Mouse (Mus musculus) hindbrain, embryonic 11.5 days (tissue): Measurements from ENCODE around the gene Nufip2. TPM values are rescaled to one million over a fixed set of nuclear protein-coding genes. Genes with fewer than 3 reads are reported as not detected.

Experiments
- ATAC-seq: fragments of 200-750 bp; cut with Nextera tagmentation; 2 replicates; pipeline ENCODE4 v1.8.0; 2017; ENCODE audit warnings: mild to moderate bottlenecking, moderate TSS enrichment, moderate library complexity; ENCODE audit not compliant: low FRiP score
- DNase-seq: peaks from one replicate; pipeline ENCODE4 v3.0.0-alpha.2; 2015; ENCODE audit warnings: low spot score
- H3K27ac ChIP-seq: fragments of 300-500 bp; sonication (generic); 2 replicates; pipeline ENCODE4 v1.5.1; 2014; ENCODE audit warnings: mild to moderate bottlenecking, low read depth, low read length
- H3K27me3 ChIP-seq: fragments of 300-500 bp; sonication (generic); 2 replicates; pipeline ENCODE4 v1.6.1; 2014; ENCODE audit warnings: mild to moderate bottlenecking, low read length, moderate library complexity, mixed read lengths; ENCODE audit not compliant: control insufficient read depth, insufficient read depth
- H3K36me3 ChIP-seq: fragments of 300-500 bp; sonication (generic); 2 replicates; pipeline ENCODE4 v1.6.1; 2014; ENCODE audit warnings: mild to moderate bottlenecking, low read length, moderate library complexity, mixed read lengths; ENCODE audit not compliant: control insufficient read depth, insufficient read depth
- H3K4me1 ChIP-seq: fragments of 300-500 bp; sonication (generic); replicated peaks from 2 replicates; pipeline ENCODE4 v1.6.1; 2014; ENCODE audit warnings: low read length, mixed read lengths; ENCODE audit not compliant: control insufficient read depth, insufficient read depth
- H3K4me2 ChIP-seq: fragments of 300-500 bp; sonication (generic); replicated peaks from 2 replicates; pipeline ENCODE4 v1.6.1; 2014; ENCODE audit warnings: mild to moderate bottlenecking, low read depth, low read length
- H3K4me3 ChIP-seq: fragments of 300-500 bp; sonication (generic); 2 replicates; pipeline ENCODE4 v1.5.1; 2014; ENCODE audit warnings: low read depth, low read length
- H3K9ac ChIP-seq: fragments of 300-500 bp; sonication (generic); 2 replicates; pipeline ENCODE4 v1.6.1; 2014; ENCODE audit warnings: low read depth, low read length
- H3K9me3 ChIP-seq: fragments of 300-500 bp; sonication (generic); 2 replicates; pipeline ENCODE4 v1.6.1; 2016; ENCODE audit warnings: low read length; ENCODE audit not compliant: control insufficient read depth
- WGBS: fragments of 180-500 bp; shearing (Covaris S2); extraction: QIAGEN DNeasy Blood & Tissue Kit; methylation state at CpG from one replicate; pipeline ENCODE4 v1.1.7; 2014; 5-methylcytosine and 5-hydroxymethylcytosine counted together
- polyA plus RNA-seq: library from polyadenylated mRNA; unstranded; fragments of >200 nt; fragmentation: Nextera tagmentation; extraction: Ambion mirVana; gene quantifications from 2 replicates; pipeline ENCODE4 v1.2.1, GENCODE M21; 2014

The Nufip2 gene
- polyA plus RNA-seq, 1 experiment from 2014 or later, result 15.3 TPM

DNA sequence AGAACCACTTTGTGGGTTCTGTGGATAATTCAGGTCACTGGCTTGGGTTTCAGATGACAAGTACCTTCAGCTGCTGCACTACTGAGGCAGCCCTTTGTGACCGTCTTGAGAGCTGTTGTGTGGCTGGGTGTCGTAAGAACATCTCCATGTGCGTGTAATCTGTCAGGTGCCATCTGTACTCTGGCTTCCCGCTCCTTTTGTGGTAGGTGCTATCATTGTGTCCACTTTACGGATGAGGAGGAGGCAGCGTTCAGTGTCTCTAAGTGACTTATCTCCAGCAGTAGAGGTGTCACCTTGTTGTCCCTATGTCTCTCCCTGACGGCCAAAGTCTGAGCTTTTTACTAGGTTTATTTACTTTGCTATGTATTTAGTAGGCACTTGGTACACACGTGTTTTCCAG, 84.4 kb downstream of the Nufip2 start:
- Histone ChIP-seq H3K4me2 (no peak overlapping the region), H3K9ac (no peak overlapping the region), H3K36me3 (no peaks in the 10 kb centered on the region), H3K9me3 (no peaks in the 10 kb centered on the region), H3K27ac (no peak overlapping the region), H3K4me1 (peaks cover 10% of the 10 kb centered on the region), H3K4me3 (no peak overlapping the region), H3K27me3 (no peaks in the 10 kb centered on the region)
- ATAC-seq (no peak), DNase-seq (no peak)
- WGBS, result 80% methylated on average over 8 of the region's 8 CpGs

GRCm38 (mm10) chr11:77771879-77772713, 86.1 kb downstream of the Nufip2 start:
- 53% methylated on average over 8 of the region's 8 CpGs for WGBS
- no peak overlapping the region for H3K27ac ChIP-seq
- no peaks in the 10 kb centered on the region for H3K9me3 ChIP-seq
- H3K4me1 ChIP-seq, result 0 out of 2 replicates have a peak, but pooled peaks cover 2% of the 10 kb centered on the region
- no peaks in the 10 kb centered on the region for H3K27me3 ChIP-seq
- DNase-seq, result no peak
- H3K4me3 ChIP-seq, result no peak overlapping the region
- H3K36me3 ChIP-seq, result no peaks in the 10 kb centered on the region
- H3K4me2 ChIP-seq, result no peak overlapping the region
- no peak overlapping the region for H3K9ac ChIP-seq
- ATAC-seq, result no peak

DNA sequence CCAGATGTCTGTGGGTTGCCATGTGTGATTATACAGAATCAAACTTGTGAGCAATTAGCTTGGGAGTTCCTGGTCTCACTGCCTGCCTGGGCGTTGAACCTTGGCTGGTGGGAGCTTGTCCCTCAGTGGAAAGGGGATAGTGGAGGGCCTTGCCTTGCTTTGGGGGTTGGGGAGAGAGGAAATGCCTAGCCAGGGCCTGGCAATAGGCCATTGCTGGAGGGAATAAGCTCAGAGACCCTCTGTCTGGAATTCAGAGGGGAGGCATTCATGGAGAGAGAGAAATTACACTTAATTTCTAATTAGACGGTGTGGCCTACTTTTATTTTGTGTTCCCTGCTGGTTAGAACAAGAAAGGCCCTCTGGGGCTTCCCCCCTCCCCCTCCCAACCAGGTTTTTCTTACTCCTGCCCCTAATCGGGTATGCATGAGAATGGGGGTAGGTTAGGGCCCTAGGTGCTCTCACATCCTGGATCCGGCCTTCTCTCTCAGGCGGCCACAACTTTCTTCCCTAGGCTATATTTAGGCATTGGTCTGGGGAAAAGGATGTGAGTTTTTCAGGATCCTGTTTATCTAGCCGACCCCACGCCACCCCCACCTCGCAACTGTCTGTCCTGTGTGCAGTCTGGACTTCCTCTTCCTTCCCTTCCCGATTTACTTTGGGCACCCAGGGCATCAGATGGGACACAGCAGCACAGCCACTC, 89.9 kb downstream of the Nufip2 start:
- Histone ChIP-seq H3K4me2 (no peak overlapping the region), H3K9me3 (no peaks in the 10 kb centered on the region), H3K36me3 (no peaks in the 10 kb centered on the region), H3K9ac (no peak overlapping the region), H3K4me1 (0 out of 2 replicates have a peak, but pooled peaks cover 2% of the 10 kb centered on the region), H3K4me3 (no peak overlapping the region), H3K27me3 (no peaks in the 10 kb centered on the region), H3K27ac (no peak overlapping the region)
- ATAC-seq, result no peak
- no peak for DNase-seq
- WGBS, result 67% methylated on average over 9 of the region's 9 CpGs

DNA sequence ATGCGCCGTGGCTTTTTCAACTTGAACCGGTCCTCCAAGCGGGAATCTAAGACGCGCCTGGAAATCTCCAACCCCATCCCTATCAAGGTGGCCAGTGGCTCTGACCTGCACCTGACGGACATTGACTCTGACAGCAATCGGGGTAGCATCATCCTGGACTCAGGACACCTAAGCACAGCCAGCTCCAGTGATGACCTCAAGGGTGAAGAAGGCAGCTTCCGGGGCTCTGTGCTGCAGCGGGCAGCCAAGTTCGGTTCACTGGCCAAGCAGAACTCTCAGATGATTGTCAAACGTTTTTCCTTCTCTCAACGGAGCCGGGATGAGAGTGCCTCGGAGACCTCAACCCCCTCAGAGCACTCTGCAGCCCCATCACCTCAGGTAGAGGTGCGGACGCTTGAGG, 91.5 kb downstream of the Nufip2 start:
- DNase-seq (no peak), ATAC-seq (no peak)
- Histone ChIP-seq H3K4me1 (no peaks in the 10 kb centered on the region), H3K9me3 (no peaks in the 10 kb centered on the region), H3K9ac (no peak overlapping the region), H3K27me3 (no peaks in the 10 kb centered on the region), H3K36me3 (no peaks in the 10 kb centered on the region), H3K4me2 (no peak overlapping the region), H3K27ac (no peak overlapping the region), H3K4me3 (no peak overlapping the region)
- 92% methylated on average over 17 of the region's 17 CpGs for WGBS

DNA sequence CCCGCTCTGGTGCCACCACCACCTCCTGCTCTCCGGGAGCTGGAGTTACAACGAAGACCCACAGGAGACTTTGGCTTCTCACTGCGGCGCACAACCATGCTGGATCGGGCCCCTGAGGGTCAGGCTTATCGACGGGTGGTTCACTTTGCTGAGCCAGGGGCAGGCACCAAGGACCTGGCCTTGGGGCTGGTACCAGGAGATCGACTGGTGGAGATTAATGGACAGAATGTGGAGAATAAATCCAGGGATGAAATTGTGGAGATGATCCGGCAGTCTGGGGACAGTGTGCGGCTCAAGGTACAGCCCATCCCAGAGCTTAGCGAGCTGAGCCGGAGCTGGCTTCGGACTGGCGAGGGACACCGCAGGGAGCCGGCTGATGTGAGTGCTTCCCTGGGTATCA, 92.0 kb downstream of the Nufip2 start:
- no peaks in the 10 kb centered on the region for H3K4me1 ChIP-seq
- H3K4me2 ChIP-seq, result no peak overlapping the region
- no peak for ATAC-seq
- DNase-seq, result no peak
- no peak overlapping the region for H3K27ac ChIP-seq
- 89% methylated on average over 17 of the region's 17 CpGs for WGBS
- H3K9me3 ChIP-seq, result no peaks in the 10 kb centered on the region
- H3K4me3 ChIP-seq, result no peak overlapping the region
- H3K36me3 ChIP-seq, result no peaks in the 10 kb centered on the region
- H3K9ac ChIP-seq, result no peak overlapping the region
- no peaks in the 10 kb centered on the region for H3K27me3 ChIP-seq

- Histone ChIP-seq H3K4me1 (peaks cover 2% of the 10 kb centered on the region; the same call in 1 of the 2 replicates), H3K27me3 (no peaks in the 10 kb centered on the region), H3K9ac (no peak overlapping the region), H3K9me3 (no peaks in the 10 kb centered on the region), H3K4me2 (no peak overlapping the region), H3K4me3 (no peak overlapping the region), H3K36me3 (no peaks in the 10 kb centered on the region), H3K27ac (no peak overlapping the region)
- DNase-seq, result no peak
- no peak for ATAC-seq
- 58% methylated on average over 1 of the region's 1 CpGs for WGBS
These were observed 93.3 kb downstream of the Nufip2 start for GRCm38 (mm10) chr11:77779240-77779639.

DNA sequence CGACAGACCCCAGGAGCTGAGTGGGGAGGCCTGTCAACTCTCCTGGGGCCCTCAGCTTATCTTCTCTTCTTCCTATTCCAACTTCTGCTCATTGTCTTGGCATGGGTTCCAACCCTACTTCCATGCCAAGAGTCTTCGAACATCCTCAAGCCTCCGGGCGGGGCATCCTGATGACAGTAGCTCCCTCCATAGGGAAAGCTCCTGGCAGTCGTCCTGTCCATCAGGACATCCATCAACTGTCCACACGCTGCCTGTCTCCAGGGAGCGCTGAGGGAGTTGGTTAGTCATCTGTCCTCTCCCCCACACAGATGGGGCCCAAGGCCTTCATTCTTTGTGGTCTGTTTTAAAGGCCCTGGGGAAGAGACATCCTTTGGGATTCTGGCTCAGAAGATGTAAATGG, 95.1 kb downstream of the Nufip2 start:
- ATAC-seq, result no peak
- Histone ChIP-seq H3K9me3 (no peaks in the 10 kb centered on the region), H3K4me3 (no peak overlapping the region), H3K36me3 (no peaks in the 10 kb centered on the region), H3K27ac (no peak overlapping the region), H3K9ac (no peak overlapping the region), H3K4me2 (no peak overlapping the region), H3K27me3 (no peaks in the 10 kb centered on the region), H3K4me1 (peaks cover 8% of the 10 kb centered on the region)
- no peak for DNase-seq
- 80% methylated on average over 7 of the region's 7 CpGs for WGBS

DNA sequence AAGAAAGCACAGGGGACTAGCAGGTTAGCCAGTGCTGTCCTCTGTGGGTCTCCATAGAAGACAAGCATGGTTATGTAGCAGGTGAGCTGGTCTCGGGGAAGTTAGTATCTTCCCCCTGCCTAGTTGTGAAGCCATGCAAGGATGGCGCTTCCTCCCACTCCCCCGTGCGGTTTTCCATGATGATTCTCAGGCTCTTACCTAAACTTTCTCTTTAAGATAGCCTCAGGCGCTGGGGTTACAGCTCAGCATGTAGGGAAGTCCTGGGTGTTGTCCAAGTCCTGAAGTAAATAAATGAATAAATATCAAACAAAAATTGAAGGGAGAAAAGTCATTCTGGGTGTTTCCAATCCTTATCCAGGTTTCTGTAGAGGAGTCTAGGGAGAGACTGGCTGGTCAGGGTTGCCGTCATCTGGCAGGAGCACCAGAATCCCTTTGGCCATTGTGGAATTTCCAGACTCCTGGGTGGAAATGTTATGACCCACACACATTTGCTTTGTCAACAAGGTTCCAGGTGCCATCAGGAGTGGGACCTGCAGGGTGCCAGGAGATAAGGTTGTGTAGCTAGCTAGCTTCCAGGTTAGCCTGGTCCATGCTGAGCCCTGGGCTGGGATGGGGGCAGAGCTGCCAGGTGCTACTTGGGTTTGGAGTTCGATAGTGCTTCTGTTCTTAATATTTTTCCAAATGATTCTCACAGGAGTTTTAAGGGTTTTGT, 96.3 kb downstream of the Nufip2 start:
- no peak overlapping the region for H3K27ac ChIP-seq
- H3K9ac ChIP-seq, result no peak overlapping the region
- no peaks in the 10 kb centered on the region for H3K9me3 ChIP-seq
- 87% methylated on average over 7 of the region's 7 CpGs for WGBS
- no peaks in the 10 kb centered on the region for H3K27me3 ChIP-seq
- H3K4me1 ChIP-seq, result peaks cover 8% of the 10 kb centered on the region
- H3K4me2 ChIP-seq, result no peak overlapping the region
- no peak overlapping the region for H3K4me3 ChIP-seq
- ATAC-seq (no peak), DNase-seq (no peak)
- no peaks in the 10 kb centered on the region for H3K36me3 ChIP-seq
